Mouse (Mus musculus) olfactory bulb, adult 2 months (tissue): ENCODE results near the gene Txlng. TPM values are rescaled to one million over a fixed set of nuclear protein-coding genes. Genes with fewer than 3 reads are reported as not detected.

ENCODE experiments used
- H3K27ac ChIP-seq: fragments of 200-500 bp; 2 replicates; pipeline ENCODE4 v1.5.1; 2012; ENCODE audit warnings: low read depth, low read length; ENCODE audit not compliant: insufficient read depth
- H3K4me1 ChIP-seq: fragments of 200-500 bp; 2 replicates; pipeline ENCODE4 v1.6.1; 2012; ENCODE audit warnings: low read length; ENCODE audit not compliant: control insufficient read depth, insufficient read depth
- H3K4me3 ChIP-seq: fragments of 200-500 bp; 2 replicates; pipeline ENCODE4 v1.5.1; 2012; ENCODE audit warnings: mild to moderate bottlenecking, low read depth, low read length, moderate library complexity; ENCODE audit not compliant: insufficient read depth
- CTCF ChIP-seq: fragments of 200-500 bp; IDR thresholded peaks from 2 replicates; pipeline ENCODE4 v1.5.1; 2012; ENCODE audit warnings: low read depth, mild to moderate bottlenecking, low read length, moderate library complexity; ENCODE audit not compliant: insufficient read depth
- POLR2A ChIP-seq: fragments of 200-500 bp; IDR thresholded peaks from 2 replicates; pipeline ENCODE4 v1.6.1; 2012; ENCODE audit warnings: mild to moderate bottlenecking, low read depth, low read length, moderate library complexity; ENCODE audit not compliant: insufficient read depth
- WGBS: fragments of 180-500 bp; shearing (Covaris S2); methylation state at CpG from one replicate; pipeline ENCODE4 v1.1.7; 2018; 5-methylcytosine and 5-hydroxymethylcytosine counted together
- polyA plus RNA-seq: library from polyadenylated mRNA; stranded (reverse); fragments of >200 nt; gene quantifications from 2 replicates; pipeline ENCODE4 v1.2.4, GENCODE M21; 2012; ENCODE audit warnings: low replicate concordance; ENCODE audit not compliant: missing spikeins, insufficient read depth, insufficient read length

The Txlng gene
- polyA plus RNA-seq, 1 experiment = not detected

DNA sequence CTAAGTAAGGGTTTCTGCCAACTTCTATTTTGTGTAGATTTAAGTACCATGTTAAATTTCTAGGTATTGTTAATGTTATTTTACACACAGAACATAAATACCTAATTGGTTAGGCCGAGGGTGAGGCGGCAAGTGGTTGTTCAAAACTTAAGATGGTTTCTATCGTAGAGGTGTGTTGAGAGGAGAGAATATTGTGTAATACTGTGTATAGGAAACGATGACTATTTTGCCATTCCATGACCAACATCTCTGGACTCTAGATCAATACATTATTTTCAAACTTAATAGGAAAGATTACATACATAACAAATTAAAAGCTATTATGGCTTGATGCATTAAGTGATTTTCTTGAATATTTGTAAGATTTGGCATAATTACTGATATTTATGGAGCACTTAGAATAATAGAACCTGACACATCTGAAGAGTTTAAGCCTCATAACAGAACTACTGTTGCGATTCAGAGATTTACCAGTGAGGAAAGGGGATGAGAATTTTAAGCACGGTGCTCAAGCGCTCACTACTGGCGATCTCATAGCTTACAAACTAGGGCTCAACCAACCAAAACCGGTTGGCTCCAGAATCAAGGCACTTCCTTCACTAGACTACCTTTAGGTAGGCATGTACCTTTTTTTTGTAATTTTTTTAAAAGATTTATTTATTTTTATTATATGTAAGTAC, 67.4 kb downstream of the Txlng start:
- 28% methylated on average over 9 of the region's 9 CpGs for WGBS
- no peak for TF ChIP-seq CTCF
- TF ChIP-seq POLR2A = no peak
- H3K4me3 ChIP-seq = no peak overlapping the region
- peaks cover 5% of the 10 kb centered on the region for H3K4me1 ChIP-seq
- H3K27ac ChIP-seq = no peak overlapping the region

DNA sequence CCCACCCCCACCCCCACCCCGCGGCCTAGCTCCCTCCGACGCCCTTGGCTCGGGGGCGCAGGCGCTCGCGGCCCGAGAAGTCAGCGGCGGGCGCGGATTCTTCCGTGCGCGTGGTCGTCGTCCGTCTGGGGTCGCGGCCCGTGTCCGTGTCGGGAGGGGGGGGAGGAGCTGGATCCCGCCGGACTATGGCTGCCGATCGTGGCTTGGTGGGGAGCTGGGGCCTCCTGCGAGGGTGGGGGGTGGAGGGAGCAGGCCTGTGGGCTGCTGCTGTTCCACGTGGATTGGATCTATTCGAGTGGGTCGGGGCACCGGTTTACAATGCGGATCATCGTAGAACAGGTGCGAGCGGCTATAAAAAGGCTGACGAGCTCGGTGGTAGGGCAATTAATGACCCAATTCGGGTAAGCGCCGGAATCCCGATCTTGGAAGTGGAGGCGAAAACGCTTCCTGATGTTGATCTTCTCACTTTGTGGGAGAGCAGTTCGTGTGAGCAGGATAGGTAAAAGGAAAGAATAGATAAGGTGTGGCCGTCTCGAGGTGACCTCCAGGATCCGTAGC, 68.2 kb downstream of the Txlng start:
- Histone ChIP-seq H3K27ac (no peak overlapping the region), H3K4me1 (peaks cover 5% of the 10 kb centered on the region), H3K4me3 (peak overlapping the region; percentile 76)
- no peak for TF ChIP-seq POLR2A
- TF ChIP-seq CTCF = no peak
- WGBS = 23% methylated on average over 42 of the region's 50 CpGs

- Histone ChIP-seq H3K27ac (peak within 1 kb of the TSS; percentile 84), H3K4me1 (peaks cover 5% of the 10 kb centered on the region), H3K4me3 (peak within 1 kb of the TSS; percentile 76)
- 23% methylated on average over 78 of the region's 100 CpGs for WGBS
- peak; percentile 45; the same call in 1 of the 2 replicates for TF ChIP-seq POLR2A
- TF ChIP-seq CTCF = no peak
Measured at GRCm38 (mm10) chrX:162760115-162760942, 68.9 kb downstream of the Txlng start, which contains the start of gene Rbbp7. Gene Rbbp7, plus strand, starts transcription at chrX:162760402.

- peak overlapping the region; percentile 84 for H3K27ac ChIP-seq
- peaks cover 5% of the 10 kb centered on the region for H3K4me1 ChIP-seq
- TF ChIP-seq POLR2A (no peak), CTCF (no peak)
- peak overlapping the region; percentile 45 for H3K4me3 ChIP-seq
- 21% methylated on average over 32 of the region's 32 CpGs for WGBS
Measured at GRCm38 (mm10) chrX:162759251-162760114, 69.8 kb downstream of the Txlng start.

DNA sequence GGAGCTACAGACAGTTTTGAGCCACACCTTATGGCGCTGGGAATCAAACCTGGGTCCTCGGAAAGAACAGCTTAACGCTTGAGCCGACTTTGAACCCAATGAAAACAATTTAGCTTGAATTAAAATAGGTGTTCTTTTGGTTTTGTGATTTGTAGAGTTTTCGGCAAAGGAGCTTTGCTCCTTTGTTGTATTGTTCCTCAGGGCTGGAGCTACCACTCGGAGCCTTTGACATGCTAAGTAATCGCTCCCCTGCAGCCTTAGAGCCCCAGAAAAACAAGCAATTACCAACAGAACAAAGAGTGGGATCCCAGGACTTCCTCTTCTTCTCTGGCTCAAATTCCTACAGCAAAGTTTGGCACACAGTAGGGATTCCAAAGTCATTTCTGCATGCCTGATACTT, 73.2 kb downstream of the Txlng start:
- TF ChIP-seq CTCF = no peak
- TF ChIP-seq POLR2A = no peak
- Histone ChIP-seq H3K27ac (no peak overlapping the region), H3K4me3 (no peak overlapping the region), H3K4me1 (peaks cover 5% of the 10 kb centered on the region)
- WGBS = 53% methylated on average over 7 of the region's 7 CpGs

- Histone ChIP-seq H3K4me3 (no peak overlapping the region), H3K27ac (no peak overlapping the region), H3K4me1 (peaks cover 2% of the 10 kb centered on the region)
- 91% methylated on average over 4 of the region's 4 CpGs for WGBS
- no peak for TF ChIP-seq CTCF
- no peak for TF ChIP-seq POLR2A
Measured at GRCm38 (mm10) chrX:162754314-162754713, 74.9 kb downstream of the Txlng start.

DNA sequence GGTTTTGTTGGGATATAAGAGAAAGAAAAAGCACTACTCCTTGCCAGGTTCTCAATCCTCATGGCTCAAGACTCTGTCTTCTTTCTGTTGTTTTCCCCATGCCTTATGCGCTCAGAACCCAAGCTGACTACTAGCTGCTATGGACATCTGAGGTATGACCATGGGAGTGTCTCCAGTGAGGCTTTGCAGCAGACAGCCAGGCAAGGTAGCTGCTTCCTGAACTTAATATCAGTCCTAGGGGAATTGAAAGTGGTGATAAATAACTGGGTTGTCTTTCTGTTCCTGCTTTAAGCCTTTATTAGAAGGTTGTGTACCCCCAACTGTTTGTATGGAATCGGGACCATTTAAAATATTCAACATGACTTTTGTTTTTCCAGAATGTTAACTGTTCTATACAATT, 76.8 kb downstream of the Txlng start:
- Histone ChIP-seq H3K4me3 (no peak overlapping the region), H3K4me1 (no peaks in the 10 kb centered on the region), H3K27ac (no peak overlapping the region)
- TF ChIP-seq POLR2A (no peak), CTCF (no peak)
- WGBS = 86% methylated on average over 2 of the region's 2 CpGs

DNA sequence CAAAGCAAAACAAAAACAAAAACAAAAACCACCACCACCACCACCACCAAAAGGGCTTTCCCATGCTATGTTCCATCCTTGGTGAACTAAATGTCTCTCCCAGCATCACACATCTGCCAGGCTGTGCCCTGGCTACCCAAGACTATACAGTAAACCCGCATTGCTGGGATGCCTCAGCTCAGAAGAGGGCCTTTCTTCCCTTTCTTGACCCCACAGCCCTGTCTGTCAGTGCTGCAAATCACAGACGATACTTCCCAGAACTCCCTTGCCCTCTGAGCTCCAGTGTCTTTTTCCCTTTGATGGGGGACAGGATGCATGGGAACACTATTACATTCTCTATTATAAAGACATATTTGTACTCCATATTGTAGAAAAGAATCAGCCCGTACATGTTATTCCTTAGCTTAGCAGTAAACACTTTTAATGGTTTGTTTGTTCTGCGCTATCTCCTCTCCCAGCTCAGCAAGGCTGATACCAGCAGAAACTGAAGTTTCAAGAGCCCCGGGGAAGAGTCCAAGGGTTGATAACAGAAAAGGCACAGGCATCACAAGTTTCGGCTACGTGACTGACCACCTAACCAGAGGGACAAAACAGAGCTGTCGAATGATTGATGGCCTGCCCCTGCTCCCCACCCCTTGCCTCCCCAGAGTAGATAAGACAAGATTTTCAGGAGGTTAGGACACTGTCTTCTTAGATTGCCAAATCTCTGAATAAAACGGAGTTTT, 80.4 kb downstream of the Txlng start:
- TF ChIP-seq CTCF (no peak), POLR2A (no peak)
- no peaks in the 10 kb centered on the region for H3K4me1 ChIP-seq
- H3K4me3 ChIP-seq = no peak overlapping the region
- H3K27ac ChIP-seq = no peak overlapping the region
- WGBS = 78% methylated on average over 9 of the region's 9 CpGs

GRCm38 (mm10) chrX:162736140-162736659, 93.1 kb downstream of the Txlng start:
- H3K4me3 ChIP-seq = peak overlapping the region; percentile 20; the same call in 1 of the 2 replicates
- 27% methylated on average over 9 of the region's 9 CpGs for WGBS
- no peak for TF ChIP-seq CTCF
- no peak for TF ChIP-seq POLR2A
- H3K27ac ChIP-seq = peak overlapping the region; percentile 93
- H3K4me1 ChIP-seq = no peaks in the 10 kb centered on the region
